Mouse (Mus musculus) hindbrain, embryonic 10.5 days (tissue): ENCODE measurements at regions not wholly inside any gene's neighbourhood (a gene's known extent, or its start where the extent isn't known, plus 50 kb on each side); places are given as distances from the start of the nearest gene placed in this dataset.

ENCODE experiments used
- DNase-seq: peaks from one replicate; pipeline ENCODE4 v3.0.0-alpha.2; 2017; ENCODE audit warnings: low spot score
- H3K27ac ChIP-seq: fragments of 300-500 bp; sonication (generic); 2 replicates; pipeline ENCODE4 v1.5.1; 2016; ENCODE audit warnings: mild to moderate bottlenecking, moderate library complexity
- H3K27me3 ChIP-seq: fragments of 300-500 bp; sonication (generic); 2 replicates; pipeline ENCODE4 v1.6.1; 2016; ENCODE audit warnings: mild to moderate bottlenecking; ENCODE audit not compliant: poor library complexity, insufficient read depth, severe bottlenecking
- H3K36me3 ChIP-seq: fragments of 300-500 bp; sonication (generic); 2 replicates; pipeline ENCODE4 v1.6.1; 2016; ENCODE audit warnings: mild to moderate bottlenecking, moderate library complexity
- H3K4me1 ChIP-seq: fragments of 300-500 bp; sonication (generic); replicated peaks from 2 replicates; pipeline ENCODE4 v1.6.1; 2016; ENCODE audit warnings: mild to moderate bottlenecking
- H3K4me3 ChIP-seq: fragments of 300-500 bp; sonication (generic); 2 replicates; pipeline ENCODE4 v1.5.1; 2016; ENCODE audit warnings: mild to moderate bottlenecking, moderate library complexity
- H3K9me3 ChIP-seq: fragments of 300-500 bp; sonication (generic); 2 replicates; pipeline ENCODE4 v1.6.1; 2016; ENCODE audit warnings: mild to moderate bottlenecking, moderate library complexity
- WGBS: fragments of 180-500 bp; shearing (Covaris S2); methylation state at CpG from one replicate; pipeline ENCODE4 v1.1.7; 2016; 5-methylcytosine and 5-hydroxymethylcytosine counted together

DNA sequence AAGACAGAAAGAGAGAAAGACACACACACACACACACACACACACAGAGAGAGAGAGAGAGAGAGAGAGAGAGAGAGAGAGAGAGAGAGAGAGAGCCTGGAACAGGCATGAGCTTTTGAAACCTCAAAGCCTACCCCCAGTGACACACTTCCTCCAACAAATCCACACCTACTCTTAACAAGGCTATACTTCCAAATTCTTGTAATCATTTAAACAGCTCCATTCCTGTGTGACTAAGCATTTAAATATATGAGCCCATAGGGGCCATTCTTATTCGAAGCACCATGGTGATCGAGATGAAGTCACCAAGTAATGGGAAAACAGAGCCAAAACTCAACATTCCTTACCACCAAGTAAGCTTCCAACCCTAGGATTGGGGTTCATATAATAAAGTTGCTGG lies 250.1 kb downstream of the Galc start:
- WGBS: 93% methylated on average over 2 of the region's 2 CpGs
- Histone ChIP-seq H3K4me1 (peaks cover 10% of the 10 kb centered on the region), H3K9me3 (no peaks in the 10 kb centered on the region), H3K27ac (no peak overlapping the region), H3K4me3 (no peak overlapping the region), H3K36me3 (no peaks in the 10 kb centered on the region), H3K27me3 (peaks cover 9% of the 10 kb centered on the region; the same call in 1 of the 2 replicates)
- DNase-seq: no peak

DNA sequence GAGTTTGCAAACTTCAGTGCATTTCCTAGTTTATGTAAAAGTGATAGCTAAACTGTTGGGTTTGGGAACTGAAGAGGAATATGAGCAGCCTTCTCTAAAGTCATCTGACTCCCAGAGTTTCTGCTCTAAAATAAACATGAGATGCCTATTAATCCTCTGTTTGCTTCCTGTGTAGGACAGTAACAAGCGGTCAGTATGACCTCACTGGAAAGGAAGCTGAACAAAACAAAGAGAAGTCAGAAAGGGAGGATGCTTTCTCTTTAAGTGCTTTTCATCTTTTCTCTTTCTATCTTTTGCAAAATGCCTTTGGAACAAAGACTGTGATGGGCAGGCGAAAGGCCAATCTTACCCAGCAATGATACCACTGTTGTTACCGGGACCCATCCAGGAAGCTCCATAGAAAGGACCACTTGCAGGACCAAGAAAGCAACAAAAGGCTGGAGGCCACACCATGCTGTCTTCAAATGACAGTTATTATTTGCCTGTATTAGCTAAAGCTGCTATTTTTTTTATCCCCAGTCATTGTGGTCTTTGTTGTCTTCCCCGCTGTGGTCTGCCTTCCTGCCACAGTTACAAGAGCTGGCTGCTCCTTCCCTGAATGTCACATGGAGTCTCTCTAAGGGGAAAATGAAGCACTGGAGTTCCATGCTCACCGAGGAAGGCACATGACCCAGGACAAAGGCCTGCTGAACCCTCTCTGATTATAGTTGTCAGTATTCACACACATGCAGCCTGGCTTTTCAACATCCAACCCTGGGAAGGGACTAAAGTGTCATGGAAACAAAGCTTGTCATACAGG lies 253.4 kb downstream of the Galc start:
- peaks cover 10% of the 10 kb centered on the region for H3K4me1 ChIP-seq
- no peaks in the 10 kb centered on the region for H3K36me3 ChIP-seq
- WGBS: 36% methylated on average over 5 of the region's 5 CpGs
- peak overlapping the region; percentile 73 for H3K27ac ChIP-seq
- H3K9me3 ChIP-seq: no peaks in the 10 kb centered on the region
- peak; percentile 24 for DNase-seq
- peaks cover 11% of the 10 kb centered on the region; the same call in 1 of the 2 replicates for H3K27me3 ChIP-seq
- H3K4me3 ChIP-seq: no peak overlapping the region

DNA sequence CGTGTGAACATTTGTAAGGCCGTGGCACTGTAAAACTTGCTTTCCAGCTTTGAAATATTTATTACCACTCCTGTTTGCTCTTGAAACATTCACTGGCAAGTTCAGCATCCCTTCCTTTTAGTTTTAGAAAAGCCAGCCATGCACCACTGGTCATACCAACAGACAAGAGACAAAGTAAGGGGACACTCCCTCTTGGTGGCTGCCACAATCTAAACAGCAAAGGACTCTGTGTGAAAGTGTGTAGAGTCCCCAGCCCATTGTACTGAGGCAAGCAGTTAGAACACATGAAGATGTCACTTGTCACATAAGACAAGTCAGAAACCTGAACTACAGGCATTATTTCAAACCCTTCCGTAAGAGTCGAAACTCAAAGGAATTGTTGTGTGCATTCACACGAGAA lies 257.0 kb downstream of the Galc start:
- H3K36me3 ChIP-seq: no peaks in the 10 kb centered on the region
- peaks cover 10% of the 10 kb centered on the region for H3K4me1 ChIP-seq
- H3K27ac ChIP-seq: no peak overlapping the region
- WGBS: 71% methylated on average over 5 of the region's 5 CpGs
- H3K9me3 ChIP-seq: no peaks in the 10 kb centered on the region
- peaks cover 17% of the 10 kb centered on the region for H3K27me3 ChIP-seq
- no peak for DNase-seq
- no peak overlapping the region for H3K4me3 ChIP-seq

DNA sequence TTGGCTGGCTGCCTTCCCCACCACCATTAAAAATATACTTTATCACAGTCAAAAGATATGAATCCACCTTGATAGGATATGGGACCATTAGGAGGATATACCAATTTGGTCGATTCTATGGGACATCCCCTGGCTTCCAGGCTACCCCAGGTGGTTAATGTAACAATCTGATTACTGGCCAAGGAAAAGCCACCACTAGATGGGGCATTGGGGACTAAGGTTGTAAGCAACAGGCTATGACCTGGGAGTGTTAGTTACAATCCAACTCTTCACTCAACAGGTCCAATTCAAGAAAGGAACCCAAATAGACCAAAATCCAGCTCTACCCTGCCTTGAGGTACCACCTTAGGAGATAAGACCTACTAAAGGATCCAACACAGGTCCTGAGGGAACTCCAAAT lies 264.4 kb downstream of the Galc start:
- DNase-seq: no peak
- no peak overlapping the region for H3K4me3 ChIP-seq
- H3K4me1 ChIP-seq: no peaks in the 10 kb centered on the region
- WGBS: 65% methylated on average over 1 of the region's 1 CpGs
- no peaks in the 10 kb centered on the region for H3K9me3 ChIP-seq
- no peaks in the 10 kb centered on the region for H3K36me3 ChIP-seq
- peaks cover 4% of the 10 kb centered on the region for H3K27me3 ChIP-seq
- no peak overlapping the region for H3K27ac ChIP-seq

DNA sequence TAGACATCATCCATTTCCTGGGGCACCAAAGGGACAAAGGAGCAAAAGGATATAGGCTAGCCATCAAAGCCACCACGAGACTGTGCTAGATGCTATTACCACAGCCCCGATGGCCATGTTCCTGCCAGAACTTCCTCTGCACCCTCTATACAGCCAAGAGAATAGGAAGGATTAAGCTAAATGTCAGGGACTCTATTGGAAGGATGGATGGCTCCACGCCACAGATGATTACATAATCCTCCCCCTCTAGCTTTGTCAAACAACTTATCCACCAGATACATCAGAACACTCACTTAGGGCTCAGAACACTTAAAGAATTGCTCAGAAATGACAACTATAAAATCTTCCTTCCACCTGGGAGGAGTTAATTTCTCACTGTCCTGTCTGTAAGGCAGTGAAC lies 265.3 kb downstream of the Galc start:
- H3K36me3 ChIP-seq: no peaks in the 10 kb centered on the region
- H3K27ac ChIP-seq: no peak overlapping the region
- no peaks in the 10 kb centered on the region for H3K9me3 ChIP-seq
- no peak for DNase-seq
- H3K4me1 ChIP-seq: no peaks in the 10 kb centered on the region
- no peaks in the 10 kb centered on the region for H3K27me3 ChIP-seq
- WGBS: 90% methylated on average over 3 of the region's 3 CpGs
- no peak overlapping the region for H3K4me3 ChIP-seq

DNA sequence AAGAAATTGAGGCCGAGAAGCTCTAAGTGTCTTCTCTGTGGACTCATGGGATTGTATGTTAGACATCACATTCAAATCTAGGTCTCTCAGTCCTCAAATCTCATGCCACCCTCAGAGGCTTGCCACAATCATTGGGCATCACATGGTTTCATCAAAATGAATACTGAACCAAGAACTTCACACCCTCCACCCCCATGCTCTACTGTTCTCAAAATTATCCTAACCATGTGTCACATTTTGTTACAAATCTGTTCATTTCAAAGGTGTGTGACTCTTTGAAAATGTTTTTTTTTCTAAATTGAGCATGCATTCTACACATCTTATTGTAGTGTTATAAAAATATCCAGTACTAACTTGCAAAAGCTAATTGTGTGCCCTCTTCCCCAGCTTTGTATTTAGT lies 275.9 kb downstream of the Galc start:
- H3K9me3 ChIP-seq: no peaks in the 10 kb centered on the region
- H3K27ac ChIP-seq: no peak overlapping the region
- no peak overlapping the region for H3K4me3 ChIP-seq
- no peak for DNase-seq
- WGBS: 90% methylated on average over 1 of the region's 1 CpGs
- H3K36me3 ChIP-seq: no peaks in the 10 kb centered on the region
- H3K4me1 ChIP-seq: peaks cover under 1% of the 10 kb centered on the region; the same call in 1 of the 2 replicates
- no peaks in the 10 kb centered on the region for H3K27me3 ChIP-seq

DNA sequence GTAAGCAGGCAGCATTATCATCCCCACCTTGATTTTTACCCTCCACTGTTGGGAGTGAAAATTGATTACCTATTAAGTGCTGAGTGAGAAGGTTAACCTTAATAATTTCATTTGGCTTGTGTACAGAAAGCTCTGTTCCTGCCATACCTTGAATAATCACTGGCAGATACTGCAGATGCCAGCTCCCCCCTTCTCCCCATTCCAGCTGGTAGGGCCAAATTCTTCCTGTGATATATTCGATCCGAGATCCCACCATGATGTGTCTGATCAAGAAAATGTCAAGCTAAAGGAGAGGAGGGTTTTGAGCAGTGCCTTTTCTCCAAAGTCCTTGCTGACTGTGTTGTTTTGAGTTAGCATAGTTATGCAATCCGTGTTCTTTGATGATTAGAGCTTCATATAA lies 280.6 kb downstream of the Galc start:
- Histone ChIP-seq H3K36me3 (no peaks in the 10 kb centered on the region), H3K27ac (no peak overlapping the region)
- WGBS: 81% methylated on average over 3 of the region's 3 CpGs

DNA sequence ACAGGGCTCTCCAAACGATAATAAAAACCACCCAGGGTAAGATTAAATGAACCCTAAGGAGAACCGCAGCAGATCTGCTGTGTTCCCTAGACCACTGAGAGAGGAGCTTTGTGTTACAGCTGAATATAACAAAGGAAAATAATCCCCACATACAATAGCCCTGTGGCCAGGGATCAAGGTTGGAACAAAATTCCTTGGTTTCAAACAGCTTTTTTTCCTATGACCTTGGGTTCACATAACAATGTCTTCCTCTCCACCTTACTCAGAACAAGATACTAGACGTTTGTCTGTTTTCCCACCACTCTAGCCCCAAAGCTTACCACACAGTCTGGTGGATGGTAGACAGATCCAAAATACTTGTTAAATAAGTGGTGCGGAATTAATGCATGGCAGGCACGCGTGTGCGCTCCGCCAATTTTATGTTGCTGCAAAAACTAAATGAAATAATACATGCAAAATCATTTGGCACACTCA lies 281.0 kb downstream of the Galc start:
- Histone ChIP-seq H3K4me3 (no peak overlapping the region), H3K9me3 (no peaks in the 10 kb centered on the region), H3K27me3 (no peaks in the 10 kb centered on the region), H3K4me1 (peaks cover 9% of the 10 kb centered on the region; the same call in 1 of the 2 replicates), H3K36me3 (no peaks in the 10 kb centered on the region), H3K27ac (no peak overlapping the region)
- no peak for DNase-seq
- 68% methylated on average over 8 of the region's 8 CpGs for WGBS

More for the DNA sequence above, 280.6 kb downstream of the Galc start:
- Histone ChIP-seq H3K27me3 (no peaks in the 10 kb centered on the region), H3K4me3 (no peak overlapping the region), H3K4me1 (peaks cover 9% of the 10 kb centered on the region; the same call in 1 of the 2 replicates), H3K9me3 (no peaks in the 10 kb centered on the region)
- no peak for DNase-seq

DNA sequence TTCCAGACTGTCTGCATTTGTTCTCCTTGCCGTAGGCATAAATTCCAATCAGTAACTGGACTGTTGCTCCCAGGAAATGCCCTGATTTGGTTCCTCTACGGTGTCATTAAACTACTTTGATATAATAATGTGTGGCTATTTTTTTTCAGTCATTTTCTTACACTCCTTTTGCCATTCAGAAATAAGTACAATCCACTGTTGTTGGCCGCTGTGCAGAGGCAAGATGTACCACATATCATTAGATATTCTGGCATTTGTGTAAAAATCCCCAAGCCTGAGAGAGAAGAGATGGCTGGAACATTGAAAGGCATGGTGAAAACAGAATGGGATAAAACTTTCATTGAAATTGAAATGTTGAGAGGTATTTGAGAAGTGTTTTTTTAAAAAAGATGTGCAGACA lies 281.6 kb downstream of the Galc start:
- Histone ChIP-seq H3K4me3 (no peak overlapping the region), H3K9me3 (no peaks in the 10 kb centered on the region), H3K4me1 (peaks cover 9% of the 10 kb centered on the region; the same call in 1 of the 2 replicates), H3K36me3 (no peaks in the 10 kb centered on the region), H3K27ac (no peak overlapping the region), H3K27me3 (no peaks in the 10 kb centered on the region)
- DNase-seq: no peak
- WGBS: 83% methylated on average over 3 of the region's 3 CpGs

DNA sequence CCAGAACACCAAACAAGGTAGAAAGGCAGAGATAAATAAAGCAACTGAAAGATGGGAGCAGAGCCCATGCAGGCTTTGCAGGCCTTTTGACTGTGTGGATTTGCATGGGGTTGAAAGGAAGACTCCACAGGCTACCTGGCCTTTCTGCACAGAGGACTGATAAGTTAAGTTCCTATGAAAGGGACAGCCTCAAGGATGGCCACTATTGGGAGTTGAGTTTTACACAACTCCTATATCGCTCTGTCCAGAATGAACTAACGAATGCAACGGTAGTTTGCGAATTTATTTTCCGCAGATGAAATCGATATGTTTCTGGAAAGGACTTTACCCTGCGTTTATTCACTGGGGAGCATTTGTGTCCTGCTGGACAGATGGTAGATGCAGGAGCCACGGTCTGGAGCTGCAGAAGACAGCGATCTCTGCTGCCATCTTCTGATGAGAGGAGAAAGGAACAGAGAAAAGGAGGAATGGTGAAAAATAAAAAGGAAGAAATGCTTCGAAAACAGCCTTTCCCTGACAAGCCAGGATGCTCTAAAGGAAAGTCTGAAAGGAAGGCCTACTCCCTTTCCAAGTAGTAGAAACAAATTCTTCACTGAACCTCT lies 285.2 kb downstream of the Galc start:
- no peaks in the 10 kb centered on the region for H3K27me3 ChIP-seq
- H3K36me3 ChIP-seq: no peaks in the 10 kb centered on the region
- WGBS: 64% methylated on average over 10 of the region's 10 CpGs
- no peak overlapping the region for H3K27ac ChIP-seq
- no peaks in the 10 kb centered on the region for H3K9me3 ChIP-seq
- no peak for DNase-seq
- peaks cover 9% of the 10 kb centered on the region; the same call in 1 of the 2 replicates for H3K4me1 ChIP-seq
- H3K4me3 ChIP-seq: no peak overlapping the region

DNA sequence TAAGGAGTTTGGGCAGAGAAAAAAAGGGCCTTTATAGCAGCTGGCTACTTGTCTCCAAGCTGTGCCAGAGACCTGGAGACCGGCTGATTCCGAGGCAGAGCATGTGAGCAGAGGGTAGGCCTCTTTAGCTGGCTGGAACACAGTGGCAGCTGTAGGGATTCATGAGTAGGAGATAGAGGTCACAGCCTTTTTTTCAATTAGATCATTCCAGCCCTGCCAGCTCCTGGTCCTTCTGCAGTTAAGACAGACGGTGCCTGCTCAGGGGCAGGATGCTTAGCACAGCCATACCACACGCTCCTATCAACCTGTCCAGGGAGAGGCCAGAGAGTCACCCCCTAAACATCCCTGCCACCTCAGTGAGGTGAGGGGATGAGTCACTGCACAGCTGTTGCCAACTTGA lies 302.1 kb downstream of the Galc start:
- H3K4me1 ChIP-seq: no peaks in the 10 kb centered on the region
- H3K4me3 ChIP-seq: no peak overlapping the region
- 73% methylated on average over 4 of the region's 4 CpGs for WGBS
- no peak overlapping the region for H3K27ac ChIP-seq
- H3K27me3 ChIP-seq: no peaks in the 10 kb centered on the region
- no peaks in the 10 kb centered on the region for H3K36me3 ChIP-seq
- no peaks in the 10 kb centered on the region for H3K9me3 ChIP-seq
- no peak for DNase-seq

DNA sequence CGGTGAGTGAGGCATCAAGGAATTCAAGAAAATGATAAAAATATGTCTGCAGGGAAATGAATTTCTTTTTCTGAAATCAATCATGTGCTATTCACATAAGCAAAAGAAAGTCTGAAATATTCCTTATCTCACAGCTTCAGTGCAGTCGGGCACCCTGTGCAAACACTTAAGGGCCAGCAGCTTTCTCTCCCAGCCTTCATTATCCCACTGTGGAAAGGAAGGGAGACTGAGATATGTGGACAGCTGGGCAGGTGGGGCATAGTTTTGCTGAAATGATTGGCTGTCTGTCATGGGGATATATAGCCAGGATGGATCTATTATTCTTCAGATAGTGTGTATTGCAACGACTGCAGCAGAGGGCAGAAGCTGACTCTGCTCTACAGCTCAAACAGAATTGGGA lies 305.9 kb downstream of the Galc start:
- Histone ChIP-seq H3K27ac (no peak overlapping the region), H3K36me3 (no peaks in the 10 kb centered on the region), H3K4me3 (no peak overlapping the region), H3K27me3 (no peaks in the 10 kb centered on the region), H3K9me3 (no peaks in the 10 kb centered on the region), H3K4me1 (no peaks in the 10 kb centered on the region)
- DNase-seq: no peak
- WGBS: 94% methylated on average over 3 of the region's 3 CpGs

DNA sequence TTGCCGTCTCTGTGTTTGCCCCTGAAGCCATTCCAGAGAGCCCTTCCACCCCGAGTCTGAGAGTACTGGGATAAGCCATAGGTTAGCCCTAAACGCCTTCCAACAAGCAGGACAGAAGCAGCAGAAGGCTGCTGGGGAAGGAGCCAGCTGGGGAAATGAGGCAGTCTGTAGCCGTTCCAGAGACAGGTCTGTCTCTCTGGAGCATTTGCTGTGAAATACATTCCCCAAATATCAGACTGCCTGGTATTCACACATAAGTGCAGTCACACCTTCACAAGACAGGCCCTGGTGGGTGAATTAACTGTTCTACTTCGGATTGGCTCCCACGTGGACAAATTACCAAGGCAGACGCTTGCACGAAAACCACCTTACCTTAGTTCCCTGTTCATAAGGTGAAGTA lies 307.1 kb downstream of the Galc start:
- H3K4me3 ChIP-seq: no peak overlapping the region
- 85% methylated on average over 8 of the region's 8 CpGs for WGBS
- H3K36me3 ChIP-seq: no peaks in the 10 kb centered on the region
- no peaks in the 10 kb centered on the region for H3K27me3 ChIP-seq
- DNase-seq: no peak
- no peak overlapping the region for H3K27ac ChIP-seq
- H3K4me1 ChIP-seq: no peaks in the 10 kb centered on the region
- no peaks in the 10 kb centered on the region for H3K9me3 ChIP-seq
